Mouse (Mus musculus) thymus, adult 2 months (tissue): Measurements from ENCODE around the gene Cops3. TPM values are rescaled to one million over a fixed set of nuclear protein-coding genes. Genes with fewer than 3 reads are reported as not detected.

Experiments
- DNase-seq: peaks from one replicate; pipeline ENCODE4 v3.0.0; 2021
- H3K27ac ChIP-seq: fragments of 200-500 bp; 2 replicates; pipeline ENCODE4 v1.5.1; 2012; ENCODE audit warnings: low read length, control low read depth; ENCODE audit not compliant: control insufficient read depth, insufficient read depth
- H3K27me3 ChIP-seq: fragments of 200-500 bp; 2 replicates; pipeline ENCODE4 v1.6.1; 2012; ENCODE audit warnings: mild to moderate bottlenecking, low read length, moderate library complexity, mixed read lengths; ENCODE audit not compliant: control insufficient read depth, insufficient read depth
- H3K36me3 ChIP-seq: fragments of 200-500 bp; 2 replicates; pipeline ENCODE4 v1.6.1; 2012; ENCODE audit warnings: mild to moderate bottlenecking, low read length, moderate library complexity; ENCODE audit not compliant: control insufficient read depth, insufficient read depth
- H3K4me1 ChIP-seq: fragments of 200-500 bp; replicated peaks from 2 replicates; pipeline ENCODE4 v1.6.1; 2012; ENCODE audit warnings: low read length; ENCODE audit not compliant: control insufficient read depth, insufficient read depth
- H3K4me3 ChIP-seq: fragments of 200-500 bp; 2 replicates; pipeline ENCODE4 v1.5.1; 2012; ENCODE audit warnings: mild to moderate bottlenecking, low read length, control low read depth, moderate library complexity; ENCODE audit not compliant: control insufficient read depth, insufficient read depth
- CTCF ChIP-seq: fragments of 200-500 bp; IDR thresholded peaks from 2 replicates; pipeline ENCODE4 v1.5.1; 2012; ENCODE audit warnings: mild to moderate bottlenecking, control low read depth, low read length, moderate library complexity, borderline replicate concordance; ENCODE audit not compliant: control insufficient read depth, poor library complexity, insufficient read depth; ENCODE audit errors: extremely low read depth
- POLR2A ChIP-seq: fragments of 200-500 bp; IDR thresholded peaks from 2 replicates; pipeline ENCODE4 v1.6.1; 2012; ENCODE audit warnings: mild to moderate bottlenecking, low read length, control low read depth, moderate library complexity; ENCODE audit not compliant: control insufficient read depth, poor library complexity, insufficient read depth; ENCODE audit errors: extremely low read depth
- WGBS: fragments of 180-500 bp; shearing (Covaris S2); methylation state at CpG from one replicate; pipeline ENCODE4 v1.1.7; 2018; 5-methylcytosine and 5-hydroxymethylcytosine counted together
- polyA plus RNA-seq: library from polyadenylated mRNA; depleted of rRNA; stranded (reverse); fragments of >200 nt; gene quantifications from 2 replicates; pipeline ENCODE4 v1.2.3, GENCODE M21; 2012; rRNA removed

The Cops3 gene
- 31.0 and 35.3 TPM in 2 replicates for polyA plus RNA-seq

DNA sequence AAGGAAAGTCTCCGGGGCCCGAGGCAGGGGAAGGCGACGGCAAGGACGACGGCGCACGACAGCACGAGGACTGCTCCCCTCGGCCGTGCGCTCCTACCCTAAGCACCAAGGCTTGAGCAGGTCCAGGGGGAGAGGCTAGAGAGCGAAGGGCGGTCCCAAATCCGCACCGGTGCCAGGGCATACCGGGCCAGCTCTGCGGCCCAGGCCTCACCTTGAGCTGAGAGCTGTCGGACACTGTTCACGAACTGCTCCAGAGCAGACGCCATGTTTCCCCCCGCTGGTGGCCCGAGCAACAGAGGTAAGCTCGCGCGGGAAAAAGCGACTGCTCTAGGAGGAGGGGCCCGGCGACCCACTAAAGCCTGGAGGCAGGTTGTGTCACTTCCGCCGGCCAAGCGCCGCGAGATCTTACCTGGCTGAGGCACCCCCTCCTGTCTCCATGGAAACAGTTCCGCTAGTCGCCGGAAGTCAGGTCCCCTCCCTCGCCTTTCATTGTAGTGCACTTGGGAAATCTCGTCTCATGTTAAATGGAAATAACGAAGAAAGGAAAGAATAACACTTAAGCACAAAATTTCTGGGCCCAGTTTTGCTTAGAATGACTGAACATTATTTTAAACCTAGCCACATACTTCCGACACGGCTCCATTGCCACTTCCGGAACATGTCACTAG, at the start of gene Cops3:
TSS of gene Cops3 (minus strand) at position 380 of the 668 bp plus-strand sequence.
- WGBS: under 1% methylated on average over 43 of the region's 43 CpGs
- peak within 1 kb of the TSS; percentile 88 for H3K27ac ChIP-seq
- no peaks in the 10 kb centered on the region for H3K27me3 ChIP-seq
- H3K4me3 ChIP-seq: peak within 1 kb of the TSS; percentile 88
- peak; percentile 62; the same call in 1 of the 2 replicates for TF ChIP-seq POLR2A
- TF ChIP-seq CTCF: no peak
- peak; percentile 94 for DNase-seq
- H3K36me3 ChIP-seq: peaks cover 3% of the 10 kb centered on the region; the same call in 1 of the 2 replicates
- no peaks in the 10 kb centered on the region for H3K4me1 ChIP-seq

DNA sequence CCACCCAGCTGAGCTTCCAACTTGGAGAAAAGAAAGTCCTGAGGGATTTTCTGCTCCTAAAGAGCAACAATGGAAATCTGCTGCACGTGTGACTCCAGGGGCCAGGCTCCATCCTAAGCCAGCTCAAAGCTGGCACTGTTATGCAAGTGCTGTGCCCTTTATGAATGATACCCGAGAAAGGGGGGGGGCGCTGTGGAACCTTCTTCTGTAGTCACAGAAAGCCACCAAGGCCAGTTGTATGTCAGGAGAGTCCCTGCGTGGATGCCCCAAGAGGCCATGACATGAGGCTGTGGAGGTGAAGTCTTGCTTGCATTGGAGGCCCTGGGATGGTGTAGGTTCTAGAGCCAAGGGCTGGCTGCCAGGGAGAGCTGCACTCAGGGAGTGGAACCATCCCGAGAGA, 48.5 kb upstream of the Cops3 start:
- TF ChIP-seq CTCF (no peak), POLR2A (no peak)
- Histone ChIP-seq H3K4me3 (no peak overlapping the region), H3K36me3 (no peaks in the 10 kb centered on the region), H3K27ac (no peak overlapping the region), H3K4me1 (peaks cover 10% of the 10 kb centered on the region), H3K27me3 (no peaks in the 10 kb centered on the region)
- WGBS: 93% methylated on average over 5 of the region's 5 CpGs
- no peak for DNase-seq

DNA sequence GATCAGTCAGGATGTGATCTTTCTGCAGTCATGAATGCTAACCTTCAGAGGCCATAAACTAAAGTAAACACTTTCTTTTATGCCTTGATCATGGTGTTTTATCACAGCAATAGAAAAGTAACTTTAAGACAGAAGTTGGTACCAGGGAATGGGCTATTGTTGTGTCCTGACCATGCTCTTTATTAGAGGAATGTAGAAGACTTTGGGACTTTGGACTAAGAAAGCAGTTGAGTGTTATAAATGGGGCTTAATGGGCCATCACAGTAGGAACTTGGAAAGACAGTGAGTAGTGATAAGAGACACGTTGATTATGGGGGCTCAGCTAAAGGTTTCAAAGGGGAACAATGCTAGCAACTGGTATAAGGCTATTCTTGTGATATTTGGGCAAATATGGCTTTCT, 47.3 kb upstream of the Cops3 start:
- H3K36me3 ChIP-seq: no peaks in the 10 kb centered on the region
- H3K4me3 ChIP-seq: no peak overlapping the region
- TF ChIP-seq POLR2A (no peak), CTCF (no peak)
- no peak overlapping the region for H3K27ac ChIP-seq
- no peaks in the 10 kb centered on the region for H3K27me3 ChIP-seq
- H3K4me1 ChIP-seq: peaks cover 10% of the 10 kb centered on the region
- 88% methylated on average over 1 of the region's 1 CpGs for WGBS
- no peak for DNase-seq

DNA sequence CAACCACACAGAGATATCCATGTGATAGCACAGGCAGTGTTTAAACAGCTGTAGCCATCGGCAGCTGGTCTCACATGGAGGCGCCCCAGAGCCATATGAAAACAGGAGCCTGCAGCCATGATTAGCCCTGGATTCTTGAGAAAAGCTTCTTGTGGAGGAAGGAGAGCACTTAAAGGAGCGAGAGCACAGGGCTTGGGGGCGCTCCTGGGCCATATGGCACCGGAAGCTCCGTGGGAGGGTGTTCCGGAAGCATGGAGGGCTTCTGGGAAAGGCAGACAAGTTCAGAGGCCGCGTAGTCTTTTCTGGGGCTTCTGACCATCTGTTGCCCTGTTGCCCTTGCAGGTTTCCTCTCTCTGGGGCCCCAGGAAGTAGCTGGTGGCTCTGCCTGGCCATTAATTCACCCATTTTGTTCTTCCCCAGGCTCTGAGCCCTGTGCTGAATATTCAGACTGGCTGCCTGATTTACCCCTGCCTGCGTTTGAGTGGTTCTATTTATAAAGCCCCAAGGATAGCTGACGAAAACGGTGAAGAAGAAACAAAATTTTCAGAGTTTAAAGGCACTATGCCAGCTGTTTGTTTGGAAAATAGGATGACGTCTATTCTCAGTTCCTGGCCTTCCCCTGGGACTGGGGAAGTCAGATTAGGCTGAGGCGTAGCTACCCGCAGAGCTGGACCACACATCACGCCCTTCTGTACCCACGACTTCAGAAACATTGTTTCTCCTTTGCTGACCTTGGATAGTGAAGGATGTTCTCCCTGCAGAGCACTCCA, 45.8 kb upstream of the Cops3 start:
- Histone ChIP-seq H3K36me3 (no peaks in the 10 kb centered on the region), H3K27ac (peak overlapping the region; percentile 7; the same call in 1 of the 2 replicates), H3K4me1 (peaks cover 10% of the 10 kb centered on the region), H3K4me3 (0 out of 2 replicates have a peak overlapping the region, but pooled peaks have one; percentile 11), H3K27me3 (no peaks in the 10 kb centered on the region)
- WGBS: 29% methylated on average over 17 of the region's 17 CpGs
- peak; percentile 34 for DNase-seq
- TF ChIP-seq POLR2A: no peak
- no peak for TF ChIP-seq CTCF

DNA sequence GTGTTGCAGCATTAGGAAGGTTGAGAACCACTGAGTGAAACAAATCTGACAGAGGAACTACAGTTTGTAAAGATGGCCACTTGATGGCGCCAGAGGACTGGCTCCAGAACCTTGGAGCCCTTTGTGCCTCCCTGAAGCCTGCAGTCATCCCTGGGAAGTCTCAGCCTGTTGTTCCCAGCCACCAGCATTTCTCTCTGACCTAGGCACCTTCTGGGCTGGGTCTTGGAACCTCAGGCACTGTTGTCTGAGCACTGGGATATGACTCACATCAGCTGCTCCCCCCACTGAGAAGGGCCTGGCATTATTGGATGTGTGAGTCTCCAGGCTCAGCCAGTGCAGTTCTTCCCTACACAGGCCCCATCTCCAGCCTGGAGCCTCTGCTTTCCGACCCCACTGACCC, 40.4 kb upstream of the Cops3 start:
- peak; percentile 57 for DNase-seq
- 21% methylated on average over 2 of the region's 2 CpGs for WGBS
- peak; percentile 72; the same call in 1 of the 2 replicates for TF ChIP-seq CTCF
- TF ChIP-seq POLR2A: no peak
- H3K4me3 ChIP-seq: no peak overlapping the region
- no peak overlapping the region for H3K27ac ChIP-seq
- no peaks in the 10 kb centered on the region for H3K36me3 ChIP-seq
- H3K4me1 ChIP-seq: peaks cover 5% of the 10 kb centered on the region
- no peaks in the 10 kb centered on the region for H3K27me3 ChIP-seq

DNA sequence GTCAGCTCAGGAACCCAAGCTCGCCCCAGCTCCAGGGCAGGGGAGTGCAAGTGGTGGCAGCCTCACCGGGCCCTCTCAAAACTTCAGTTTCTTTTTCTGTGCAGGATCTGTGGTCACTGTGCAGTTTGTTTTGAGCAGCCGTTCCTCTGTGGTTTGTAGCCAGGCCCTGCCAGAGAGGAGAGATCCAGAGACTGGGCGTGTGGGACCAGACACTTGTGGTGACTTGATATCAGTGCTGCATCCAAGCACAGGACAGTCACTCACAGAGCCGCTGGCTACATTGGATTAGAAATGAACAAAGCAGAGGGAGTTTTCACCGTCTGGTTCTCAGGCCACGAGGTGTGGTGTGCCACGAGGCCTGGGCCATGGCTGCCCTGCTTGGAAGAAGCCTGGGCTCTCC, 32.5 kb upstream of the Cops3 start:
- DNase-seq: no peak
- TF ChIP-seq CTCF (no peak), POLR2A (no peak)
- no peaks in the 10 kb centered on the region for H3K36me3 ChIP-seq
- H3K27ac ChIP-seq: no peak overlapping the region
- H3K4me3 ChIP-seq: no peak overlapping the region
- 31% methylated on average over 8 of the region's 8 CpGs for WGBS
- no peaks in the 10 kb centered on the region for H3K27me3 ChIP-seq
- H3K4me1 ChIP-seq: no peaks in the 10 kb centered on the region
